Mouse (Mus musculus): ENCODE data around the gene Gm20816.
"Not testable (repeated sequence)": the region's sequence is repeated elsewhere in the genome, so short reads cannot be mapped to it uniquely, and the experiment has no call there.

Gene Gm20816

DNA sequence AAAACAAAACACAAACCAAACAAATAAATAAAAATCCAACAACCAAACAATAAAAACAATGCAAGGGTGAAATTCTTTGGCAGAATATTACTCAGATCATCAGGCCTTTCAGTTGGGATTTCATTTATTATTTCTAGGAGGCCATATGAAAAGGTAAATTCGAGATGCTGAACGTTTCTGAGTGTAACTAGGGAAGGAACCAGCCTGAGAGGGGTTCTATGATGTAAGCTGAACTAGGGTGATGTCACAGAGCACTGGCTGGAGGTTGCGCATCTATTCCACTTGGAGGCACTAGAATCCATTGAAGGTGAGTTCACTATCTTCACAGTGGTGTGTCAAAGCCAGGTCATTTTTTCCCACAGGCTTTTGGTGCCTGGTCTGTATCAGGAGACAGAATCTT lies at the start of gene Gm20816:
Gene Gm20816 (plus strand): TSS at position 301 of the 400 bp plus-strand sequence.
- DNase-seq (ENCODE audit: low spot score in 2 of 2), result not testable (repeated sequence)

All from heart, adult 9 months (tissue).